Mouse (Mus musculus): ENCODE data around the gene Prkag1. TPM values are rescaled to one million over a fixed set of nuclear protein-coding genes. Genes with fewer than 3 reads are reported as not detected.

Gene Prkag1
- polyA plus RNA-seq, 1 experiment from 2014 or later = 83.1 TPM

DNA sequence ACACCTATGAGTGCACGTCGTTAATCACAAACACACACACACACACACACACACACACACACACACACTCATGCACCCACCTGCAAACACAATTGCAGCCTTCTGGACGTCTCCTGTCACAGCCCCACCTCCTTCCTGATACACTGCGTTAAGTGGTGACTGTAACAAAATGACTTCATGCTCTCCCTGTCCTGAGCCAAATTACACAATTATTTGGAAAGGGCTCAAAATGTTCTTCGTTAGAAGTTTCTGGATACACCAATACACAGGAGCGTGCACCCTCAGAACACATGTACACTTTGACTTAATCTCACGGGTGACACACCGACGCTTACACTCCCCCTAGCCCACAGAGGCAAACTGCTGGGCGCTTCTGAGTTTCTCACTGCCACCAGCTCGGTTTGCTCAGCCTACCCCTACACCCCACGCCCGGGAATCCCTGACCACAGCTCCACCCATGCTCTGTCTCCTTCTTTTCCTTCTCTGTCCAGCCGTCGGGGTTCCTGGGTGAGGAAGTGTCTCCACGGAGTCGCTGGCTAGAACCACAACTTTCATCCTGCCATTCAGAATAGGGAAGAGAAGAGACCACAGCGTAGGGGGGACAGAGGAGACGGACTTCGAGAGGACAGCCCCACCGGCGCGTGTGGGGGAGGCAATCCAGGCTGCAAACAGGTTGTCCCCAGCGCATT is 42.2 kb downstream of the Prkag1 start:
- H3K4me2 ChIP-seq (ENCODE audit: low read length) = peak overlapping the region; percentile 16; the same call in 1 of the 2 replicates
- H3K9me3 ChIP-seq (replicated peaks; ENCODE audit: low read length) = no peaks in the 10 kb centered on the region
- H3K36me3 ChIP-seq (ENCODE audit: insufficient read depth, low read length) = no peaks in the 10 kb centered on the region
- WGBS = 14% methylated on average over 24 of the region's 24 CpGs
- H3K27ac ChIP-seq = no peak overlapping the region
- no peak for TF ChIP-seq CTCF (IDR thresholded peaks at IDR 0.05; ENCODE audit: low read depth)
- H3K27me3 ChIP-seq (ENCODE audit: insufficient read depth, low read length) = peaks cover 70% of the 10 kb centered on the region
- 0 out of 2 replicates have a peak, but pooled peaks have one; percentile 29 for ATAC-seq (replicated peaks; ENCODE audit: low FRiP score, low read depth)
- H3K9ac ChIP-seq (ENCODE audit: low read depth, low read length) = no peak overlapping the region
- peaks cover 20% of the 10 kb centered on the region for H3K4me1 ChIP-seq (replicated peaks; ENCODE audit: insufficient read depth, low read length)
- H3K4me3 ChIP-seq (replicated peaks; ENCODE audit: low read depth, low read length) = no peak overlapping the region
- no peak for DNase-seq (ENCODE audit: low spot score)

DNA sequence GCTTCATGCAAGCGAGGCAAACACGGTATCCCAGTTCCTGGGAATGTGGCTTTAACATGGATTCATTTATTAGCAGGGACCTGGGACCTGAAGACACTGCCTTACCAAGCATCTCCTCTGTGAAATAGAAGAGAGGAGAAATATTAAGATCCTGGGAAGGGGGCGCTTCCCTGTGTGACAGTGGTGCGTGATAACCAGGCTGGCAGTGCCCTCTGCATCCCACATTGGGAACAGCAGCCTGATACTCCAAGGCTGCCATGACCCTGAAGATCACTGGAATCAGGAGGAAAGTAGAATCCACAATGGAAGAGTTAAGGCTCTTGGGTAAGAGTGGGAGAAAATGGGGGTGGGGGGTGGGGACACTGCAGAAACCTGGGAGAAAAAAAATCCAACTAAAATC is 43.4 kb downstream of the Prkag1 start:
- DNase-seq (ENCODE audit: low spot score) = peak; percentile 62

DNA sequence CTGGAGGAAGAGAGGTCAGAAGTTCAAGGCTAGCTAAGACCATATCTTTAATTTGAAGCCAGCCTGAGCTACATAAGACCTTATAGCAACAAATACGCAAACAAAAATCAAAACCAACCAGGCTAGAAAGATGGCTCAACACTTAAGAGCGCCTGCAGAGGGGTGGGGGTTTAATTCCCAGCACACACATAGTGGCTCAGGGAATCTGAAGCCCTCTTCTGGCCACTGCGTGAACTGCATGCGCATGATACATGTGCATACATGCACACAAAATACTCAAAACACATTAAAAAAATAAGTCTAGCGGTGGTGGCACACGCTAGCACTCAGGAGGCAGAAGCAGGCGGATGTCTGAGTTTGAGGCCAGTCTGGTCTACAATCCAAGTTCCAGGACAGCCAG is 45.6 kb downstream of the Prkag1 start:
- Histone ChIP-seq H3K9me3 (replicated peaks; ENCODE audit: low read length) (no peaks in the 10 kb centered on the region), H3K4me1 (replicated peaks; ENCODE audit: insufficient read depth, low read length) (peaks cover 1% of the 10 kb centered on the region; the same call in 1 of the 2 replicates), H3K4me3 (replicated peaks; ENCODE audit: low read depth, low read length) (no peak overlapping the region), H3K4me2 (ENCODE audit: low read length) (no peak overlapping the region), H3K27me3 (ENCODE audit: insufficient read depth, low read length) (peaks cover 41% of the 10 kb centered on the region), H3K36me3 (ENCODE audit: insufficient read depth, low read length) (no peaks in the 10 kb centered on the region), H3K27ac (no peak overlapping the region), H3K9ac (ENCODE audit: low read depth, low read length) (no peak overlapping the region)
- no peak for ATAC-seq (replicated peaks; ENCODE audit: low FRiP score, low read depth)
- TF ChIP-seq CTCF (IDR thresholded peaks at IDR 0.05; ENCODE audit: low read depth) = peak; percentile 54; the same call in 1 of the 2 replicates
- no peak for DNase-seq (ENCODE audit: low spot score)
- WGBS = 44% methylated on average over 7 of the region's 7 CpGs

More for the DNA sequence above, 43.4 kb downstream of the Prkag1 start:
- Histone ChIP-seq H3K9ac (ENCODE audit: low read depth, low read length) (no peak overlapping the region), H3K36me3 (ENCODE audit: insufficient read depth, low read length) (no peaks in the 10 kb centered on the region), H3K9me3 (replicated peaks; ENCODE audit: low read length) (no peaks in the 10 kb centered on the region), H3K4me2 (ENCODE audit: low read length) (no peak overlapping the region), H3K4me3 (replicated peaks; ENCODE audit: low read depth, low read length) (no peak overlapping the region), H3K27me3 (ENCODE audit: insufficient read depth, low read length) (peaks cover 58% of the 10 kb centered on the region), H3K4me1 (replicated peaks; ENCODE audit: insufficient read depth, low read length) (peaks cover 14% of the 10 kb centered on the region), H3K27ac (no peak overlapping the region)
- WGBS = 31% methylated on average over 4 of the region's 4 CpGs
- TF ChIP-seq CTCF (IDR thresholded peaks at IDR 0.05; ENCODE audit: low read depth) = peak; percentile 72
- ATAC-seq (replicated peaks; ENCODE audit: low FRiP score, low read depth) = no peak

DNA sequence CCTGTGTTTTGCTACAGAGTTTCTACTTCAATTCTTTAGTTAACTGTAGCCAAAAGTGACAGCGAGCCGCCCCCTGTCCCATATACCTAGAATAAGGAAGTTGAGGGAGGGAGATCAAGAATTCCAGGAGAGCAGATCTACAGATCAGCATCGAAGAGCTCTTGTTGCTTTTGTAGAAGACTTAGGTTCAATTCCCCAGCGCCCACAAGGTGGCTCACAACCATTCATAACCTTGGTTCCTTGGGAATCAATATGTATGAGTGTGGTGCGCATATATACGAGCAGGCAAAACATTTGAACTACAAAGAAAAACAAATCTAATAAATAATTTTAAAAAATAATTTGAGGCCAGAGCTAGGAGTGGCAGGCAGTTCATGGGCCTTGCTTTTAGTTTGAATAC is 50.2 kb downstream of the Prkag1 start:
- H3K27me3 ChIP-seq (ENCODE audit: insufficient read depth, low read length) = peaks cover 47% of the 10 kb centered on the region
- no peak for TF ChIP-seq CTCF (IDR thresholded peaks at IDR 0.05; ENCODE audit: low read depth)
- no peak for DNase-seq (ENCODE audit: low spot score)
- peaks cover 11% of the 10 kb centered on the region; the same call in 1 of the 2 replicates for H3K4me1 ChIP-seq (replicated peaks; ENCODE audit: insufficient read depth, low read length)
- H3K9me3 ChIP-seq (replicated peaks; ENCODE audit: low read length) = no peaks in the 10 kb centered on the region
- ATAC-seq (replicated peaks; ENCODE audit: low FRiP score, low read depth) = no peak
- no peak overlapping the region for H3K27ac ChIP-seq
- H3K4me3 ChIP-seq (replicated peaks; ENCODE audit: low read depth, low read length) = no peak overlapping the region
- no peak overlapping the region for H3K4me2 ChIP-seq (ENCODE audit: low read length)
- 32% methylated on average over 6 of the region's 6 CpGs for WGBS
- H3K9ac ChIP-seq (ENCODE audit: low read depth, low read length) = no peak overlapping the region
- no peaks in the 10 kb centered on the region for H3K36me3 ChIP-seq (ENCODE audit: insufficient read depth, low read length)

DNA sequence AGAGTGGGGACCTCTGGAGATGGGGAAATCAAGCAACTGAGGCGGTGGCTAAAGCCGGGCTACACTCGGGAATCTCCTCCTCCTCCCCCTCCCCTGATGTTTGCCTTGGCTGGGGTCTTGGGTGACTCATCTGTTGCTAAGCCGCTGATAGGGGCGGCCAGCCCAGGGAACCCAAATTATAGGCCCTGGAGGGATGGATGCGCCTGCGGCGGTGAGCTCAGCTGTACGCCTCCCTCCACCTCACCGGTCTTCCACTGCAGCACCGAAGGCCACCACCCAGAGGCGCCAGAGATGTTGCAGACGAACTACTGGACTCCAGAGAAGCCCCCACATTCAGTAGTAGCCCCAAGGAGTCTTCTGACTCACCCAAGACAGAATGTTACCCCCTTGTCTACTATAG is 50.7 kb downstream of the Prkag1 start:
- no peak overlapping the region for H3K4me3 ChIP-seq (replicated peaks; ENCODE audit: low read depth, low read length)
- no peak for DNase-seq (ENCODE audit: low spot score)
- no peak overlapping the region for H3K4me2 ChIP-seq (ENCODE audit: low read length)
- no peaks in the 10 kb centered on the region for H3K36me3 ChIP-seq (ENCODE audit: insufficient read depth, low read length)
- no peak overlapping the region for H3K27ac ChIP-seq
- H3K9ac ChIP-seq (ENCODE audit: low read depth, low read length) = no peak overlapping the region
- no peak for ATAC-seq (replicated peaks; ENCODE audit: low FRiP score, low read depth)
- WGBS = 6% methylated on average over 13 of the region's 13 CpGs
- H3K27me3 ChIP-seq (ENCODE audit: insufficient read depth, low read length) = peaks cover 51% of the 10 kb centered on the region
- H3K9me3 ChIP-seq (replicated peaks; ENCODE audit: low read length) = no peaks in the 10 kb centered on the region
- peaks cover 11% of the 10 kb centered on the region; the same call in 1 of the 2 replicates for H3K4me1 ChIP-seq (replicated peaks; ENCODE audit: insufficient read depth, low read length)
- TF ChIP-seq CTCF (IDR thresholded peaks at IDR 0.05; ENCODE audit: low read depth) = peak; percentile 23; the same call in 1 of the 2 replicates

DNA sequence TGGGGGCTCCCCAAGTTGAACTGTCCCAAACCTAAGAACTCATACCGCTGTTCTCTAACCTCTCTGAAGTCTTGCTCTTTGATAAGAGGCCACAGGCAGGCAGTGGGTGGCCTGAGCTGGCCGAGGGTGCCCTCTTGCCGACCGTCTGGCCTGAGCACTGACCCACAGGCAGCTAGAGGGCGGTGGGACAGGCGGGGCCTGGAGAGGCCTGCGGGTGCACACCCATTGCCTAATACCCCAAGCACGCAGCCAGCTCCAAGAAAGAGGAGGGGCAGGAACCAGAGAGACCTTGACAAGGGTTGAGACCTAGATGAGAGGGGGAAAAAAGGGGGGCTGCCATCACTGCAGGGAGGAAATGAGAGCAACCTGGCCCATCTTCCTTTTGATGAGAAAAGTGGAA is 51.2 kb downstream of the Prkag1 start:
- no peak for DNase-seq (ENCODE audit: low spot score)
- Histone ChIP-seq H3K4me2 (ENCODE audit: low read length) (no peak overlapping the region), H3K36me3 (ENCODE audit: insufficient read depth, low read length) (no peaks in the 10 kb centered on the region), H3K4me3 (replicated peaks; ENCODE audit: low read depth, low read length) (no peak overlapping the region), H3K27me3 (ENCODE audit: insufficient read depth, low read length) (peaks cover 54% of the 10 kb centered on the region), H3K27ac (no peak overlapping the region), H3K9me3 (replicated peaks; ENCODE audit: low read length) (no peaks in the 10 kb centered on the region), H3K4me1 (replicated peaks; ENCODE audit: insufficient read depth, low read length) (peaks cover 11% of the 10 kb centered on the region; the same call in 1 of the 2 replicates), H3K9ac (ENCODE audit: low read depth, low read length) (no peak overlapping the region)
- ATAC-seq (replicated peaks; ENCODE audit: low FRiP score, low read depth) = no peak
- WGBS = 5% methylated on average over 7 of the region's 8 CpGs
- no peak for TF ChIP-seq CTCF (IDR thresholded peaks at IDR 0.05; ENCODE audit: low read depth)
